Mouse (Mus musculus): ENCODE results near the gene Ogfod3. TPM values are rescaled to one million over a fixed set of nuclear protein-coding genes. Genes with fewer than 3 reads are reported as not detected.

Gene Ogfod3
- polyA plus RNA-seq, 1 experiment from 2014 or later: 25.9 TPM

- peak overlapping the region; percentile 78 for H3K4me3 ChIP-seq
- H3K27me3 ChIP-seq (ENCODE audit: low read depth, poor library complexity, severe bottlenecking): no peaks in the 10 kb centered on the region
- peaks cover 43% of the 10 kb centered on the region for H3K36me3 ChIP-seq
- DNase-seq (ENCODE audit: low spot score): no peak
- H3K4me1 ChIP-seq: peaks cover 31% of the 10 kb centered on the region
- H3K9me3 ChIP-seq (replicated peaks): no peaks in the 10 kb centered on the region
- 37% methylated on average over 21 of the region's 21 CpGs for WGBS
- peak overlapping the region; percentile 85 for H3K27ac ChIP-seq (replicated peaks)
Measured at GRCm38 (mm10) chr11:121228129-121229017, 23.9 kb upstream of the Ogfod3 start.

- DNase-seq (ENCODE audit: low spot score): no peak
- whole genome bisulfite sequencing: 96% methylated on average over 6 of the region's 6 CpGs
- Histone ChIP-seq H3K36me3 (peaks cover 96% of the 10 kb centered on the region), H3K27me3 (ENCODE audit: low read depth, poor library complexity, severe bottlenecking) (no peaks in the 10 kb centered on the region), H3K9me3 (replicated peaks) (no peaks in the 10 kb centered on the region), H3K27ac (replicated peaks) (no peak overlapping the region), H3K4me1 (no peaks in the 10 kb centered on the region), H3K4me3 (no peak overlapping the region)
Measured at GRCm38 (mm10) chr11:121221321-121222010, 17.0 kb upstream of the Ogfod3 start.

GRCm38 (mm10) chr11:121220771-121221170 is 16.3 kb upstream of the Ogfod3 start:
- Histone ChIP-seq H3K4me1 (no peaks in the 10 kb centered on the region), H3K4me3 (no peak overlapping the region), H3K36me3 (peaks cover 96% of the 10 kb centered on the region), H3K9me3 (replicated peaks) (no peaks in the 10 kb centered on the region), H3K27ac (replicated peaks) (no peak overlapping the region), H3K27me3 (ENCODE audit: low read depth, poor library complexity, severe bottlenecking) (no peaks in the 10 kb centered on the region)
- 91% methylated on average over 5 of the region's 5 CpGs for WGBS
- no peak for DNase-seq (ENCODE audit: low spot score)

GRCm38 (mm10) chr11:121219776-121220175 is 15.3 kb upstream of the Ogfod3 start:
- peaks cover 91% of the 10 kb centered on the region for H3K36me3 ChIP-seq
- WGBS: 91% methylated on average over 11 of the region's 11 CpGs
- H3K27ac ChIP-seq (replicated peaks): no peak overlapping the region
- no peaks in the 10 kb centered on the region for H3K9me3 ChIP-seq (replicated peaks)
- DNase-seq (ENCODE audit: low spot score): no peak
- H3K4me1 ChIP-seq: no peaks in the 10 kb centered on the region
- H3K4me3 ChIP-seq: no peak overlapping the region
- no peaks in the 10 kb centered on the region for H3K27me3 ChIP-seq (ENCODE audit: low read depth, poor library complexity, severe bottlenecking)

GRCm38 (mm10) chr11:121216831-121217230 is 12.3 kb upstream of the Ogfod3 start:
- H3K9me3 ChIP-seq (replicated peaks): no peaks in the 10 kb centered on the region
- no peaks in the 10 kb centered on the region for H3K27me3 ChIP-seq (ENCODE audit: low read depth, poor library complexity, severe bottlenecking)
- H3K4me3 ChIP-seq: no peak overlapping the region
- no peaks in the 10 kb centered on the region for H3K4me1 ChIP-seq
- H3K27ac ChIP-seq (replicated peaks): no peak overlapping the region
- H3K36me3 ChIP-seq: peaks cover 70% of the 10 kb centered on the region
- 92% methylated on average over 3 of the region's 3 CpGs for WGBS
- DNase-seq (ENCODE audit: low spot score): no peak

- WGBS: 0% methylated on average over 5 of the region's 5 CpGs
- no peak for DNase-seq (ENCODE audit: low spot score)
- peak overlapping the region; percentile 83 for H3K4me3 ChIP-seq
- H3K27ac ChIP-seq (replicated peaks): peak overlapping the region; percentile 93
- H3K4me1 ChIP-seq: peaks cover 19% of the 10 kb centered on the region
- H3K36me3 ChIP-seq: peaks cover 14% of the 10 kb centered on the region
- H3K27me3 ChIP-seq (ENCODE audit: low read depth, poor library complexity, severe bottlenecking): no peaks in the 10 kb centered on the region
- no peaks in the 10 kb centered on the region for H3K9me3 ChIP-seq (replicated peaks)
Measured at GRCm38 (mm10) chr11:121203859-121204160, 701 bp downstream of the Ogfod3 start.

GRCm38 (mm10) chr11:121201436-121202198 is 2.9 kb downstream of the Ogfod3 start:
- WGBS: 73% methylated on average over 11 of the region's 11 CpGs
- DNase-seq (ENCODE audit: low spot score): peak; percentile 19

GRCm38 (mm10) chr11:121200781-121201180 is 3.7 kb downstream of the Ogfod3 start:
- Histone ChIP-seq H3K36me3 (no peaks in the 10 kb centered on the region; the same call in 1 of the 2 replicates), H3K4me1 (peaks cover 19% of the 10 kb centered on the region), H3K9me3 (replicated peaks) (no peaks in the 10 kb centered on the region), H3K4me3 (no peak overlapping the region), H3K27me3 (ENCODE audit: low read depth, poor library complexity, severe bottlenecking) (no peaks in the 10 kb centered on the region), H3K27ac (replicated peaks) (no peak overlapping the region)
- DNase-seq (ENCODE audit: low spot score): no peak
- WGBS: 89% methylated on average over 6 of the region's 6 CpGs

More at GRCm38 (mm10) chr11:121201436-121202198, 2.9 kb downstream of the Ogfod3 start:
- H3K27ac ChIP-seq (replicated peaks): no peak overlapping the region
- H3K4me1 ChIP-seq: peaks cover 19% of the 10 kb centered on the region
- no peaks in the 10 kb centered on the region for H3K27me3 ChIP-seq (ENCODE audit: low read depth, poor library complexity, severe bottlenecking)
- H3K9me3 ChIP-seq (replicated peaks): no peaks in the 10 kb centered on the region
- no peaks in the 10 kb centered on the region; the same call in 1 of the 2 replicates for H3K36me3 ChIP-seq
- no peak overlapping the region for H3K4me3 ChIP-seq

GRCm38 (mm10) chr11:121199851-121200250 is 4.7 kb downstream of the Ogfod3 start:
- Histone ChIP-seq H3K27me3 (ENCODE audit: low read depth, poor library complexity, severe bottlenecking) (no peaks in the 10 kb centered on the region), H3K9me3 (replicated peaks) (no peaks in the 10 kb centered on the region), H3K4me1 (peaks cover 14% of the 10 kb centered on the region), H3K27ac (replicated peaks) (no peak overlapping the region), H3K4me3 (no peak overlapping the region), H3K36me3 (no peaks in the 10 kb centered on the region; the same call in 1 of the 2 replicates)
- DNase-seq (ENCODE audit: low spot score): no peak
- 79% methylated on average over 4 of the region's 4 CpGs for WGBS

- WGBS: 51% methylated on average over 2 of the region's 2 CpGs
- Histone ChIP-seq H3K4me1 (peaks cover 4% of the 10 kb centered on the region), H3K9me3 (replicated peaks) (no peaks in the 10 kb centered on the region), H3K27ac (replicated peaks) (no peak overlapping the region), H3K27me3 (ENCODE audit: low read depth, poor library complexity, severe bottlenecking) (no peaks in the 10 kb centered on the region), H3K36me3 (no peaks in the 10 kb centered on the region; the same call in 1 of the 2 replicates), H3K4me3 (no peak overlapping the region)
- no peak for DNase-seq (ENCODE audit: low spot score)
Measured at GRCm38 (mm10) chr11:121198622-121199021, 5.9 kb downstream of the Ogfod3 start.

- no peaks in the 10 kb centered on the region; the same call in 1 of the 2 replicates for H3K36me3 ChIP-seq
- H3K4me1 ChIP-seq: no peaks in the 10 kb centered on the region
- H3K9me3 ChIP-seq (replicated peaks): no peaks in the 10 kb centered on the region
- H3K27ac ChIP-seq (replicated peaks): no peak overlapping the region
- no peak for DNase-seq (ENCODE audit: low spot score)
- H3K4me3 ChIP-seq: no peak overlapping the region
- no peaks in the 10 kb centered on the region for H3K27me3 ChIP-seq (ENCODE audit: low read depth, poor library complexity, severe bottlenecking)
- 86% methylated on average over 3 of the region's 3 CpGs for WGBS
Measured at GRCm38 (mm10) chr11:121193415-121193814, 11.1 kb downstream of the Ogfod3 start.

GRCm38 (mm10) chr11:121192742-121193141 is 11.8 kb downstream of the Ogfod3 start:
- Histone ChIP-seq H3K4me1 (no peaks in the 10 kb centered on the region), H3K4me3 (no peak overlapping the region), H3K9me3 (replicated peaks) (no peaks in the 10 kb centered on the region), H3K36me3 (no peaks in the 10 kb centered on the region; the same call in 1 of the 2 replicates), H3K27me3 (ENCODE audit: low read depth, poor library complexity, severe bottlenecking) (no peaks in the 10 kb centered on the region), H3K27ac (replicated peaks) (no peak overlapping the region)
- no peak for DNase-seq (ENCODE audit: low spot score)
- WGBS: 77% methylated on average over 2 of the region's 2 CpGs

Data from midbrain, embryonic 10.5 days (tissue).